8 mouse cellular contexts compared by ENCODE assay signal in genomic region chr16:33684162-33684702, GRCm38 (mm10). TPM values are rescaled to one million over a fixed set of nuclear protein-coding genes. Genes with fewer than 3 reads are reported as not detected.
A peak's percentile ranks its signal among the peaks of the same experiment; 100 is the strongest.
DNase-seq lines count a peak whose midpoint lies in the region; ATAC-seq and TF ChIP-seq lines count a peak whose summit lies in the region.

Heg1 (plus strand) TSS chr16:33684370.

- no peaks in the 10 kb centered on the region for H3K27me3 ChIP-seq in MEL (ENCODE audit: control insufficient read depth in 1 of 2, insufficient read depth in 2 of 2, low read length in 2 of 2)
- H3K27me3 ChIP-seq in forebrain, embryonic 14.5 days (replicated peaks; ENCODE audit: control insufficient read depth, insufficient read depth, low read length) = no peaks in the 10 kb centered on the region
- H3K27me3 ChIP-seq in lung, embryonic 14.5 days (ENCODE audit: insufficient read depth, low read length) = no peaks in the 10 kb centered on the region

- TF ChIP-seq EP300 in MEL (IDR thresholded peaks at IDR 0.05; ENCODE audit: low read depth in 1 of 2, low read length in 2 of 2) = no peak

- peak; percentile 85 for ATAC-seq in forebrain, embryonic 14.5 days
- peak; percentile 84 for ATAC-seq in lung, embryonic 14.5 days (ENCODE audit: insufficient read depth)

- peaks cover 0 to 16% of the 10 kb centered on the region in 2 experiments; a peak in 3 of 4 replicates for H3K4me1 ChIP-seq in MEL (ENCODE audit: control insufficient read depth in 1 of 2, insufficient read depth in 2 of 2, low read length in 2 of 2)
- peaks cover 23% of the 10 kb centered on the region for H3K4me1 ChIP-seq in forebrain, embryonic 14.5 days (ENCODE audit: control insufficient read depth, insufficient read depth, low read length)
- peaks cover 11% of the 10 kb centered on the region; the same call in 1 of the 2 replicates for H3K4me1 ChIP-seq in lung, embryonic 14.5 days (ENCODE audit: insufficient read depth)

- peak within 1 kb of the TSS; percentile 93 for H3K9ac ChIP-seq in MEL (ENCODE audit: control insufficient read depth, low read depth, low read length, poor library complexity, severe bottlenecking)
- peak within 1 kb of the TSS; percentile 97 for H3K9ac ChIP-seq in forebrain, embryonic 14.5 days (ENCODE audit: low read length)
- peak within 1 kb of the TSS; percentile 79 for H3K9ac ChIP-seq in lung, embryonic 14.5 days

- peak within 1 kb of the TSS; percentile 81 for H3K4me2 ChIP-seq in forebrain, embryonic 14.5 days (ENCODE audit: low read length)
- H3K4me2 ChIP-seq in lung, embryonic 14.5 days = peak within 1 kb of the TSS; percentile 76

- 2% methylated on average over 38 of the region's 57 CpGs for WGBS in forebrain, embryonic 14.5 days
- WGBS in lung, embryonic 14.5 days = 1% methylated on average over 43 of the region's 57 CpGs

- intact Hi-C loops in heart, postnatal 14 days (cut with DNase I) = no loop called here

- DNase-seq in MEL (ENCODE audit: low read depth, low spot score) = peak; percentile 77
- DNase-seq in cerebellum, adult 11 months = peak; percentile 66
- DNase-seq in forebrain, embryonic 14.5 days (ENCODE audit: low spot score) = peak; percentile 78
- peak; percentile 91 to 93 for DNase-seq in heart, postnatal 14 days
- DNase-seq in layer of hippocampus, adult 18-20 months (ENCODE audit: low spot score in 2 of 2) = peak; percentile 29 to 56
- DNase-seq in lung, embryonic 14.5 days = peak; percentile 88
- peak; percentile 52 for DNase-seq in ovary, postnatal 10 days (ENCODE audit: low spot score)
- DNase-seq in thymus, postnatal 10 days (ENCODE audit: low spot score in 2 of 2) = peak; percentile 85 to 91

- no peaks in the 10 kb centered on the region for H3K9me3 ChIP-seq in MEL (replicated peaks; ENCODE audit: insufficient read depth, low read length)
- no peaks in the 10 kb centered on the region for H3K9me3 ChIP-seq in forebrain, embryonic 14.5 days (replicated peaks; ENCODE audit: control insufficient read depth, low read length)
- no peaks in the 10 kb centered on the region for H3K9me3 ChIP-seq in lung, embryonic 14.5 days (ENCODE audit: low read depth, low read length)

- H3K79me2 ChIP-seq in MEL (ENCODE audit: control insufficient read depth, insufficient read depth, low read length, poor library complexity) = peaks cover 14% of the 10 kb centered on the region

- H3K27ac ChIP-seq in MEL (ENCODE audit: control insufficient read depth, low read depth, low read length) = peak within 1 kb of the TSS; percentile 43
- peak within 1 kb of the TSS; percentile 80 for H3K27ac ChIP-seq in forebrain, embryonic 14.5 days (ENCODE audit: low read depth, low read length)
- peak within 1 kb of the TSS; percentile 86 for H3K27ac ChIP-seq in lung, embryonic 14.5 days (ENCODE audit: low read depth)

- no peak for TF ChIP-seq CTCF in MEL (IDR thresholded peaks at IDR 0.05 in 2 of 3, conservative IDR thresholded peaks at IDR 0.05 in 1 of 3; ENCODE audit: control insufficient read depth in 1 of 3, insufficient read depth in 1 of 3, low read depth in 2 of 3, low read length in 3 of 3, poor library complexity in 1 of 3, severe bottlenecking in 1 of 3)
- TF ChIP-seq CTCF in lung, embryonic 14.5 days (IDR thresholded peaks at IDR 0.05; ENCODE audit: low read depth) = no peak

- H3K4me3 ChIP-seq in MEL (ENCODE audit: control insufficient read depth in 1 of 2, insufficient read depth in 1 of 2, low read depth in 2 of 2, low read length in 2 of 2) = peak within 1 kb of the TSS; percentile 67 to 98
- peak within 1 kb of the TSS; percentile 86 for H3K4me3 ChIP-seq in forebrain, embryonic 14.5 days (ENCODE audit: low read depth, low read length)
- peak within 1 kb of the TSS; percentile 83 for H3K4me3 ChIP-seq in lung, embryonic 14.5 days (ENCODE audit: low read depth, low read length)

- peak; percentile 47 to 58; a peak in 2 of 4 replicates for TF ChIP-seq POLR2A in MEL (IDR thresholded peaks at IDR 0.05; ENCODE audit: control insufficient read depth in 1 of 2, insufficient read depth in 1 of 2, low read depth in 1 of 2, low read length in 2 of 2, poor library complexity in 1 of 2)

- TF ChIP-seq RAD21 in MEL (IDR thresholded peaks at IDR 0.05; ENCODE audit: low read depth, low read length) = no peak

- peaks cover 0 to 9% of the 10 kb centered on the region in 2 experiments; a peak in 2 of 4 replicates for H3K36me3 ChIP-seq in MEL (ENCODE audit: control insufficient read depth in 1 of 2, insufficient read depth in 2 of 2, low read length in 2 of 2)
- H3K36me3 ChIP-seq in forebrain, embryonic 14.5 days (ENCODE audit: control insufficient read depth, insufficient read depth, low read length) = 0 out of 2 replicates have a peak, but pooled peaks cover 3% of the 10 kb centered on the region
- H3K36me3 ChIP-seq in lung, embryonic 14.5 days (ENCODE audit: insufficient read depth) = no peaks in the 10 kb centered on the region

TF ChIP-seq in MEL, 35 proteins besides CTCF, POLR2A, EP300 and RAD21:
- no peak for TF ChIP-seq KAT2A (conservative IDR thresholded peaks at IDR 0.05; ENCODE audit: low read depth, low read length)
- TF ChIP-seq GABPA (IDR thresholded peaks at IDR 0.05; ENCODE audit: low read depth, low read length) = no peak
- TF ChIP-seq ZNF384 (IDR thresholded peaks at IDR 0.05; ENCODE audit: low read depth, low read length) = no peak
- no peak for TF ChIP-seq ZC3H11A (IDR thresholded peaks at IDR 0.05; ENCODE audit: low read depth, low read length)
- no peak for TF ChIP-seq GATA1 (IDR thresholded peaks at IDR 0.05; ENCODE audit: low read depth, low read length)
- no peak for TF ChIP-seq MAX (IDR thresholded peaks at IDR 0.05; ENCODE audit: low read length)
- no peak for TF ChIP-seq CHD2 (IDR thresholded peaks at IDR 0.05; ENCODE audit: low read length)
- TF ChIP-seq ELF1 (IDR thresholded peaks at IDR 0.05; ENCODE audit: low read depth, low read length) = no peak
- no peak for TF ChIP-seq MEF2A (IDR thresholded peaks at IDR 0.05; ENCODE audit: extremely low read depth, insufficient replicate concordance, low read depth, low read length, poor library complexity, severe bottlenecking)
- peak; percentile 36; the same call in 1 of the 2 replicates for TF ChIP-seq TCF12 (IDR thresholded peaks at IDR 0.05; ENCODE audit: low read depth, low read length)
- peak; percentile 88 for TF ChIP-seq ZKSCAN1 (IDR thresholded peaks at IDR 0.05; ENCODE audit: low read depth, low read length)
- TF ChIP-seq MYC (IDR thresholded peaks at IDR 0.05; ENCODE audit: low read depth, low read length) = no peak
- TF ChIP-seq MYB (IDR thresholded peaks at IDR 0.05; ENCODE audit: low read depth, low read length) = no peak
- no peak for TF ChIP-seq CHD1 (IDR thresholded peaks at IDR 0.05; ENCODE audit: low read depth, low read length)
- TF ChIP-seq POLR2AphosphoS2 (IDR thresholded peaks at IDR 0.05; ENCODE audit: low read length) = no peak
- no peak for TF ChIP-seq SIN3A (IDR thresholded peaks at IDR 0.05; ENCODE audit: low read length)
- TF ChIP-seq USF1 (IDR thresholded peaks at IDR 0.05; ENCODE audit: low read depth, low read length) = no peak
- TF ChIP-seq ETS1 (IDR thresholded peaks at IDR 0.05; ENCODE audit: low read depth, low read length) = no peak
- TF ChIP-seq MXI1 (IDR thresholded peaks at IDR 0.05; ENCODE audit: low read depth, low read length) = no peak; the same call in 1 of the 2 replicates
- TF ChIP-seq NELFE (IDR thresholded peaks at IDR 0.05; ENCODE audit: low read depth, low read length) = peak; percentile 61; the same call in 1 of the 2 replicates
- no peak for TF ChIP-seq TBP (IDR thresholded peaks at IDR 0.05; ENCODE audit: low read depth, low read length)
- no peak for TF ChIP-seq NRF1 (IDR thresholded peaks at IDR 0.05; ENCODE audit: insufficient read depth, low read depth, low read length, poor library complexity, severe bottlenecking)
- TF ChIP-seq MAZ (IDR thresholded peaks at IDR 0.05; ENCODE audit: low read depth, low read length) = peak; percentile 80; the same call in 1 of the 2 replicates
- TF ChIP-seq RCOR1 (IDR thresholded peaks at IDR 0.05; ENCODE audit: low read depth, low read length) = no peak
- TF ChIP-seq ZMIZ1 (IDR thresholded peaks at IDR 0.05; ENCODE audit: low read depth, low read length) = no peak
- no peak for TF ChIP-seq BHLHE40 (IDR thresholded peaks at IDR 0.05; ENCODE audit: borderline replicate concordance, low read depth, low read length)
- TF ChIP-seq UBTF (IDR thresholded peaks at IDR 0.05; ENCODE audit: borderline replicate concordance, insufficient read depth, low read depth, low read length) = 0 out of 2 replicates have a peak, but pooled peaks have one; percentile 78
- no peak for TF ChIP-seq SMC3 (IDR thresholded peaks at IDR 0.05; ENCODE audit: low read depth, low read length)
- TF ChIP-seq HCFC1 (IDR thresholded peaks at IDR 0.05; ENCODE audit: low read depth, low read length) = no peak
- no peak for TF ChIP-seq JUND (IDR thresholded peaks at IDR 0.05; ENCODE audit: low read depth, low read length)
- TF ChIP-seq TAL1 (IDR thresholded peaks at IDR 0.05; ENCODE audit: low read length) = no peak
- TF ChIP-seq E2F4 (IDR thresholded peaks at IDR 0.05; ENCODE audit: borderline replicate concordance, low read depth, low read length) = no peak
- no peak for TF ChIP-seq MAFK (IDR thresholded peaks at IDR 0.05; ENCODE audit: borderline replicate concordance, low read depth, low read length)
- no peak for TF ChIP-seq USF2 (IDR thresholded peaks at IDR 0.05; ENCODE audit: borderline replicate concordance in 1 of 2, insufficient read depth in 1 of 2, low read depth in 1 of 2, low read length in 2 of 2)
- no peak for TF ChIP-seq POLR2AphosphoS5 (IDR thresholded peaks at IDR 0.05; ENCODE audit: borderline replicate concordance, low read depth, low read length)

RNA-seq across cellular contexts. Expression of gene Heg1, which starts in this region (rescaled TPM):
- total RNA-seq in MEL (2012; rRNA removed) = 4.1 and 4.5 TPM in 2 replicates
- polyA plus RNA-seq in MEL (2012; ENCODE audit: insufficient read depth in 1 of 2, insufficient read length in 2 of 2, low read depth in 1 of 2, low replicate concordance in 2 of 2, missing spikeins in 1 of 2) = 10 to 100 TPM in 1 of 2 experiments, 1 to 10 TPM in 1; 6.9 to 72.0 TPM
- polyA plus RNA-seq in forebrain, embryonic 14.5 days (2014; fragmentation: Nextera tagmentation; extraction: Ambion mirVana) = 14.3 and 15.0 TPM in 2 replicates
- total RNA-seq in heart, postnatal 14 days (2021) = 100 to 1,000 TPM; 199 to 203 TPM
- total RNA-seq in layer of hippocampus, adult 18-20 months (2021) = 10 to 100 TPM; 21.1 to 21.4 TPM
- 24.4 and 25.4 TPM in 2 replicates for polyA plus RNA-seq in lung, embryonic 14.5 days (2014; fragmentation: Nextera tagmentation; extraction: Ambion mirVana)

Comparison
In these comparisons a context has a peak if more than half of its experiments do, and no peak if none do; other contexts are left out.
1. Peak in every context shown above with its lines: DNase-seq, ATAC-seq, H3K4me3 ChIP-seq and H3K27ac ChIP-seq.
2. RNA of gene Heg1 (total RNA-seq): 199 to 203 TPM in heart, postnatal 14 days; 21.1 to 21.4 TPM in layer of hippocampus, adult 18-20 months and 4.1 to 4.5 TPM in MEL; every median in the first group is over 4 times any median in the second.